Mouse (Mus musculus): ENCODE measurements at regions not wholly inside any gene's neighbourhood (a gene's known extent, or its start where the extent isn't known, plus 50 kb on each side); places are given as distances from the start of the nearest gene placed in this dataset.
A peak's percentile ranks its signal among the peaks of the same experiment; 100 is the strongest.

- no peaks in the 10 kb centered on the region for H3K36me3 ChIP-seq (ENCODE audit: insufficient read depth, low read length)
- no peaks in the 10 kb centered on the region; the same call in 1 of the 2 replicates for H3K9me3 ChIP-seq (ENCODE audit: low read length)
- no peaks in the 10 kb centered on the region for H3K27me3 ChIP-seq (ENCODE audit: insufficient read depth, low read length)
- no peaks in the 10 kb centered on the region for H3K4me1 ChIP-seq (replicated peaks; ENCODE audit: low read depth, low read length)
- no peak for TF ChIP-seq CTCF (conservative IDR thresholded peaks at IDR 0.05; ENCODE audit: low read length)
- TF ChIP-seq POU5F1 (IDR thresholded peaks at IDR 0.05; ENCODE audit: borderline replicate concordance, low read length), result no peak
- TF ChIP-seq NANOG (IDR thresholded peaks at IDR 0.05; ENCODE audit: borderline replicate concordance, low read length), result no peak
- H3K4me3 ChIP-seq (replicated peaks; ENCODE audit: low read length), result no peak overlapping the region
These were observed 1266.2 kb upstream of the 4931417E11Rik start for GRCm38 (mm10) chr6:74735661-74736060.

GRCm38 (mm10) chr6:74698732-74699131 is 1229.3 kb upstream of the 4931417E11Rik start:
- Histone ChIP-seq H3K36me3 (ENCODE audit: insufficient read depth, low read length) (no peaks in the 10 kb centered on the region), H3K4me3 (replicated peaks; ENCODE audit: low read length) (no peak overlapping the region), H3K9me3 (ENCODE audit: low read length) (no peaks in the 10 kb centered on the region), H3K27me3 (ENCODE audit: insufficient read depth, low read length) (no peaks in the 10 kb centered on the region), H3K4me1 (replicated peaks; ENCODE audit: low read depth, low read length) (no peaks in the 10 kb centered on the region)
- peak; percentile 62; the same call in 1 of the 2 replicates for TF ChIP-seq NANOG (IDR thresholded peaks at IDR 0.05; ENCODE audit: borderline replicate concordance, low read length)
- TF ChIP-seq POU5F1 (IDR thresholded peaks at IDR 0.05; ENCODE audit: borderline replicate concordance, low read length), result no peak
